Mouse (Mus musculus): Measurements from ENCODE around the gene Ddt.

DNA sequence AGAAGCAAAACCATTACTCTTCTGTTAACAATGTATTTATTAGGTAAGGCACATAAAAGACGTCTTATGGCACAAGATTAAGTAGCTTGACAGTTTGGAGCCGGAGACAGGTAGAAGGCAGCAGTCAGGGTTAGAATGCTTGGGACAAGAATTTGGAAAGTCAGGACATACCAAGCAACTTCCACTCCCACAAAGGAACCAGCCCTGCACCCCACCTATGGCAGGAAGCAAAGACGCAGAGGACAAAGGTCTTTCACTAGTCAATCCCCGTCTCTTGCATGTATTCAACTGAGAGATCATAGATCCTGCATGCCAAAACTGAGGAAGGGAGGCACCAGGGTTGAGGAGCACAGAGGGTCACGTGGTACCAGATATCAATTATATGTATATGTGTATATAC is 888 bp upstream of the Ddt start:
- TF ChIP-seq CTCF (IDR thresholded peaks at IDR 0.05): no peak
- no peak for TF ChIP-seq EP300 (IDR thresholded peaks at IDR 0.05)

All from lung, postnatal 0 days (tissue).